Mouse (Mus musculus): ENCODE measurements around the gene 9930022D16Rik.

The 9930022D16Rik gene

GRCm38 (mm10) chr11:109416709-109417420 lies 3.1 kb downstream of the 9930022D16Rik start:
- no peak for DNase-seq (ENCODE audit: low spot score in 2 of 2)

DNA sequence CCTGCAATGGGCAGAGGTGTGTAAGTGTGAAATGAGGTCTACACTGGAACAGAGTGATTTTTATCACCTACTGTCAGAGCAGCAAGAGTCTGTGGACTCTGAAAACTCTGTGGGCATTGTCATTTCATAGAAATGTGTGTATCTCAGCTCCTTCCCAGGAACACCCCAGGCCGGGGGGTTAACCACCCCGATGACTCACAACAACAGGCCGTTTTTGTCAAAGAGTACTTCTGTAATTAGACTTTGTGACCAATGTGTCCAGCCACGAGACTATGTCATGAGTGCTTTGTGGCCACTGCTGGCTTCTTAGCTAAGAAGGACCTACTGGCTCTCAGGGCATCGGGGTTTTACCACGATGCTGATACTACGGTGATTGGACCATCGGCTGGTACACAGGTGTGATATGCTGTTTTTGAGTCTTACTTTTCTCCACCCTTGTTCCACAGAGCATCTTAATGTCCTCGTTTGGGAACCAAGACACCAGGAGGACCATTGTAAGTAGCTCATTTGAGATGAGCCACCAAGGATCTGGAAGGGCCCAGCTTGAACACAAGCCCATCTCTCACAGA lies 3.8 kb downstream of the 9930022D16Rik start:
- no peak for DNase-seq (ENCODE audit: low spot score in 2 of 2)

GRCm38 (mm10) chr11:109419461-109419860 lies 5.7 kb downstream of the 9930022D16Rik start:
- DNase-seq (ENCODE audit: low spot score in 2 of 2): no peak

DNA sequence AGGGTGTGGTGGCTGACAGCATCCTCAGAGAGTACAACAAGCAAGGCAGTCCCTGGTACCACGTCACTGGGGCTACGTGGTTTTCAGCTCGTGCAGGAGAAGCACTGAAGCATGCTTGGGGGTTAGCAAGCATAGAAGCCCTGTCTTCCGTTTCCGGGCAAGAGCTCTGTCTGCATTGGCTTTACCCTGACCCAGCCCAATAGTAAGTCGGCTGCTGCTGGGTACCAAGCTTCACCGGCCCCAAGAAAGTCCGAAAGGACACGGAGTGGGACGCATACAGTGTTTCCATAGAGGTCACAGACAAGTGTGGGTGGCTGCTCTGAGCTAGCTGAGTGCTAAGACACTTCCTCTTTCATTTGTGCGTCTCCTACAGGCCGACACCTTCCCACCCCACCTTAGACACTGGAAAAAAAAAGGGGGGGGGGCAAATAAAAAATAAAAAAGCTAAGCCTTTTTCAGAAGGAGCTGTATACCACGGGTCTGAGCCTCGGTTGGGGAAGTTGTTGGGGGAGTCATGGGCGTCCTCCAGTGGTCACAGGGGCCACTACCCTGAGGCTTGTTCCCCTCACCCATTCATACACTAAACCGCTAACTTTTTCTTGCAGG lies 6.3 kb downstream of the 9930022D16Rik start:
- no peak for DNase-seq (ENCODE audit: low spot score in 2 of 2)

DNA sequence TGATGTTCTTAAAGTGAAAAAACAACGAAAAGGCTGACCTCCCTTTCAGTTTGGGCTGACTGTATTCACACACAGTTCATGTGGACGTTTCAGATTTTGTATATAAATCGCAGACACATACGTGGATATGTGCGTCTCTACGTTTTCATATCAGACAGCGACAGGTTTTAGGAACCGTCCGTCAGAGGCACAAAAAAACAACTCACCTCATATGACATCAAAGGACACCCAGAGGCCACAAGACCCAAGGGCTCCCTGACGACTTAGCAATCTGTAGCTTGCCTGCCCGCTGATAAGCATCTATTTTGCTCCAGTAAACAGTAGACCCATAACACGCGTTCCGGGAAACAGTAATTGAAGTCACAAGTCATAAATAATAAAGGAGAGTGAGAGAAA lies 6.8 kb downstream of the 9930022D16Rik start:
- no peak for DNase-seq (ENCODE audit: low spot score in 2 of 2)

DNA sequence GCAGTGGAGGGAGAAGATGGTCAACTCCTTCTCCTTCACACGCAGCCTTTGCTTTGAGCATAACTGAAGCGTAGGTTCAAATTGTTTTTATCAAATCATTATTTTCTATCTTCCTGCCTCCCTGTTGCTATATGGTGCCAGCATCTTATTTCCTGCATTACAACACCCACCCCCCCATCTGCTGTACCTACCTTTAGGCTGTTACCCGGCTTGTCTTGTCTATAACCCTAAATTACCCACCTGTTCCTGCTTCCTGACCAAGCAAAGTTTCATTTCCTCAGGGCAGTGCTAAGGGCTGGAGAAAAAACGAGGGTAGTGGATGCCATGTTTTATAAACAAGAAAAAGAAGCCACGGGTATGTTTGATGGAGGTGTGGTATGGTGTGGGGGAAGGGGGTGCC lies 7.5 kb downstream of the 9930022D16Rik start:
- no peak for DNase-seq (ENCODE audit: low spot score in 2 of 2)

GRCm38 (mm10) chr11:109422263-109422662 lies 8.5 kb downstream of the 9930022D16Rik start:
- no peak for DNase-seq (ENCODE audit: low spot score in 2 of 2)

- DNase-seq (ENCODE audit: low spot score in 2 of 2): no peak
These were observed 9.6 kb downstream of the 9930022D16Rik start for GRCm38 (mm10) chr11:109423294-109423693.

- peak; percentile 99 for DNase-seq (ENCODE audit: low spot score in 2 of 2)
These were observed 11.9 kb downstream of the 9930022D16Rik start, which contains the start of gene Amz2 for GRCm38 (mm10) chr11:109425392-109426271. Gene Amz2, plus strand, starts transcription at chr11:109425946.

- no peak for DNase-seq (ENCODE audit: low spot score in 2 of 2)
These were observed 12.5 kb downstream of the 9930022D16Rik start for GRCm38 (mm10) chr11:109426272-109426586.

- no peak for DNase-seq (ENCODE audit: low spot score in 2 of 2)
These were observed 13.6 kb downstream of the 9930022D16Rik start for GRCm38 (mm10) chr11:109427353-109427752.

DNA sequence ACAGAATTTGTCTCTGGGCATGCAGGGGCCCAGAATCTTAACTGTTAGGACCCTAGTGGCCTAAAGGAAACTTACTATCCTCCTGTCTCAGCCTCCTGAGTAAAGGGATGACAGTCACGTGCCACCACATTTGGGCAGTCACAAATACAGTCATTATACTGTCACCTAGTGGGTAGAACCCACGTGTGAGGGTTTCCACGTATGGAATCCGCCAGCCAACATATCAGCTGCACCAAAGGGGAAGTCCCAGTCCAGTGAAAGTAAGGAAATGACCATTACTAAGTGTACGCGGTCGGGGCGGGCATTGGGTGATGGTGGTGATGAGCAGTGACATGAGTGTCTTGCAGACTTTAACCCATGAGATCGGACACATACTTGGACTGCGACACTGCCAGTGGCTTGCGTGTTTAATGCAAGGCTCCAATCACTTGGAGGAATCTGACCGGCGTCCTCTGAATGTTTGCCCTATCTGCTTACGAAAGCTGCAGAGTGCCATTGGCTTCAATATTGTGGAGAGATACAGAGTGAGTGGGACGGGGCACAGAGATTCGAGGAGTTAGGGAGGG lies 20.6 kb downstream of the 9930022D16Rik start:
- no peak for DNase-seq (ENCODE audit: low spot score in 2 of 2)

GRCm38 (mm10) chr11:109436889-109437288 lies 23.2 kb downstream of the 9930022D16Rik start:
- DNase-seq (ENCODE audit: low spot score in 2 of 2): no peak

DNA sequence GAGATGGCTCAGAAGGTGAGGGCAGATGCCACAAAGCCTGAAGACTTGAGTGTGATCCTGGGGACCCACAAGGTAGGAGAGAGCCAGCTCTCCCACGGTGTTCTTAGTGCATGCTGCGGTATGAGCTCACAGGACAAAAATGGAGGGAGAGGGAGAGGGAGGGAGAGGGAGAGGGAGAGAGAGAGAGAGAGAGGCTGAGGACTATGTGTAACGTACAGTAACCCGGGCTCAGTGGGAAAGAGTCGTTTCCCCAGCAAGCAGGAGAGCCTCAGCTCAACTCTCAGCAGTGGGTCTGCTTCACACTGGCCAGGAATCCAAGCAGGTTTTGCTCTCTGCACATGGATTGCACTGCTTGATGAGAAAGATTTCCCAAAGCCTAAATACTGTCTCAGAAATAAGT lies 25.5 kb downstream of the 9930022D16Rik start:
- no peak for DNase-seq (ENCODE audit: low spot score in 2 of 2)

- peak; percentile 69 to 78 for DNase-seq (ENCODE audit: low spot score in 2 of 2)
These were observed 26.2 kb downstream of the 9930022D16Rik start for GRCm38 (mm10) chr11:109439829-109440340.

- DNase-seq (ENCODE audit: low spot score in 2 of 2): no peak
These were observed 26.9 kb downstream of the 9930022D16Rik start for GRCm38 (mm10) chr11:109440641-109441040.

- no peak for DNase-seq (ENCODE audit: low spot score in 2 of 2)
These were observed 27.4 kb downstream of the 9930022D16Rik start for GRCm38 (mm10) chr11:109441119-109441518.

GRCm38 (mm10) chr11:109442166-109442730 lies 28.5 kb downstream of the 9930022D16Rik start:
- no peak for DNase-seq (ENCODE audit: low spot score in 2 of 2)

DNA sequence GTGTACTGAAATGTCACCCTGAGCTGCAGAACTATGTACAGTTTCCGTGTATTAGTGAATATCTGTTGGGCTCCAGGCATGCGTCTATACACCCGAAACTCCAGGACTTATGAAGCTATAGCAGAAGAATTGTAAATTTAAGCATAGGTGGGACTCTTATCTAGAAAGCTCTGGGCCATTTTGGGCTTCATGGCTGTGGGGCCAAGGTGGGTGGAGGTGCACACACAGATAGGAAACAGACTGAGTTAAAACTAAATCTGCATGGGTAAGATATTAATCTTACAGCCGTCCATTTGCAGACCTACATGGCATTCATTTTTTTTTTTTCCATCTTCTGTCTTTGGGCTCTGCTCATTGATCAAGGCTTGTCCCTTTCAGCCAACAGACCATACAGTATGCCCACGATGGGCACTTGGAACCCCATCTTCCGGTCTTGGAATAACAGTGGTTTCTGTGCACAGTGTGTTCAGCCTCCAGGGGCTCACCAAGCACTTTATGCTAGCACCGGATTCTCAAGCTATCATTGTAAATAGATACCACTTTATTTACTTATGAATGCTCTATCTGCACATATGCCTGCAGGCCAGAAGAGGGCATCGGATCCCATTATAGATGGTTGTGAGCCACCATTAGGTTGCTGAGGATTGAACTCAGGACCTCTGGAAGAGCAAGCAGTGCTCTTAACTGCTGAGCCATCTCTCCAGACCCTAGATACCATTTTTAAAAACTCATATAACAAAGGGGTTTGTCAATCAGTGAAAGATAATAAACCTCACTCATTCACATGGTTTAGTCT lies 29.9 kb downstream of the 9930022D16Rik start:
- DNase-seq (ENCODE audit: low spot score in 2 of 2): no peak

DNA sequence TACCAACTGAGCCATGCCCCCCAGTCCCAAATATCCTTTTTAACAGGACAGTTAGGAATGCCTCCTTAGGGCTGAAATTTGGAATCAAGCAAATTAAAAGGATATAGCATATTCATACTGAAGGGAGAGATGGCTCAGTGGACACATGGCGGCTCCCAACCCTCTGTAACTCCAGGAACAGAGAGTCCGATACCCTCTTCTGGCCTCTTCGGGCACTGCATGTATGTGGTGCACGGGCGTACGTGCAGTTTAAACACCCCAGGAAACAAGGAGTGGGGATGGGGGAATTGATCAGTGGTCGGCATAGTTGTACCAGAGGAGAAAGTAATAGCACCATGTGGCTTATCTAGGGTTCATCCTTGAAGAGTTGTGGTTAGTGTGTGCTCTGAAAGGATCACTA lies 30.9 kb downstream of the 9930022D16Rik start:
- no peak for DNase-seq (ENCODE audit: low spot score in 2 of 2)
